Mouse (Mus musculus) lung, postnatal 0 days (tissue): ENCODE measurements around the gene Ddah1.

Experiments used
- CTCF ChIP-seq: IDR thresholded peaks from 2 replicates; pipeline ENCODE4 v1.5.1; 2016; ENCODE audit warnings: antibody characterized with exemption, mild to moderate bottlenecking
- EP300 ChIP-seq: IDR thresholded peaks from 2 replicates; pipeline ENCODE4 v1.6.1; 2016; ENCODE audit warnings: antibody characterized with exemption, mild to moderate bottlenecking, control low read depth

DNA sequence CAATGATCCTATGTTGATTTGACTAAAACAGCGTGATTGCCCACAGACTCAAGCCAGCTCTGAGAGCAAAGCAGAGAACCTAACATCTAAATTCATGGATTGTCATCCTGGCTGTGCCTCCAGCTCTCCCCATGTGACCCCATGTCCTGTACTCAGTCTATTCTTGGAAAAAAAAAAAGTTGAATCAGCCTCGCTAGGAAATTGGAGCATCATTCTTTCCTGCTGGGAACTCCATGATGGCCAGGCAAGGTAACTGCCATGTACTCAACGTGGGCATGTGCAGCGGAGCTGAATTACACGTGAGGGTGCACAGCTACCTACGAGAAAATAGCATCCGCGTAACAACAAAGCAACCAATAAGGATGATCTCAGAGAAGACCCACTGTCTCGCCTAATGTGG, 114.2 kb downstream of the Ddah1 start:
- TF ChIP-seq CTCF (no peak), EP300 (no peak)
